Mouse (Mus musculus) spleen, postnatal 4 days (tissue): ENCODE data around the gene Gm37419.

ENCODE experiments used
- DNase-seq, 2 experiments: peaks; one replicate each; pipeline ENCODE4 v3.0.0; 2022; ENCODE audit warnings: low spot score in 2 of 2

Gm37419 gene

GRCm38 (mm10) chr16:23979446-23979845, 8.8 kb upstream of the Gm37419 start:
- no peak for DNase-seq

- no peak for DNase-seq
Observed at GRCm38 (mm10) chr16:23980201-23980870, 7.9 kb upstream of the Gm37419 start.

GRCm38 (mm10) chr16:23980991-23981720, 7.1 kb upstream of the Gm37419 start:
- DNase-seq: no peak

GRCm38 (mm10) chr16:23981925-23982851, 6.1 kb upstream of the Gm37419 start:
- DNase-seq: peak; percentile 64 to 74

GRCm38 (mm10) chr16:23982891-23983588, 5.2 kb upstream of the Gm37419 start:
- DNase-seq: peak; percentile 45 to 79

GRCm38 (mm10) chr16:23984183-23984582, 4.1 kb upstream of the Gm37419 start:
- peak; percentile 76 to 92 for DNase-seq

GRCm38 (mm10) chr16:23984760-23985466, 3.4 kb upstream of the Gm37419 start:
- DNase-seq: peak; percentile 28 to 74

GRCm38 (mm10) chr16:23985467-23985861, 2.8 kb upstream of the Gm37419 start:
- DNase-seq: peak; percentile 50 to 78

GRCm38 (mm10) chr16:23986176-23986575, 2.1 kb upstream of the Gm37419 start:
- DNase-seq: no peak

- no peak for DNase-seq
Observed at GRCm38 (mm10) chr16:23986871-23987270, 1.4 kb upstream of the Gm37419 start.

- peak; percentile 39 to 77 for DNase-seq
Observed at GRCm38 (mm10) chr16:23987341-23988156, 733 bp upstream of the Gm37419 start.

- DNase-seq: no peak
Observed at GRCm38 (mm10) chr16:23988157-23988465, 171 bp upstream of the Gm37419 start.

GRCm38 (mm10) chr16:23989209-23990160, 1.2 kb downstream of the Gm37419 start:
- no peak for DNase-seq

- DNase-seq: no peak
Observed at GRCm38 (mm10) chr16:23990161-23990970, 2.1 kb downstream of the Gm37419 start.

- peak; percentile 83 to 94 for DNase-seq
Observed at GRCm38 (mm10) chr16:23991170-23991569, 2.9 kb downstream of the Gm37419 start.

GRCm38 (mm10) chr16:23991846-23992580, 3.7 kb downstream of the Gm37419 start:
- no peak for DNase-seq
